Mouse (Mus musculus): Measurements from ENCODE around the gene 6330409D20Rik. TPM values are rescaled to one million over a fixed set of nuclear protein-coding genes. Genes with fewer than 3 reads are reported as not detected.
A peak's percentile ranks its signal among the peaks of the same experiment; 100 is the strongest.

Gene 6330409D20Rik
- polyA plus RNA-seq, 1 experiment from 2014 or later: 3.3 TPM

DNA sequence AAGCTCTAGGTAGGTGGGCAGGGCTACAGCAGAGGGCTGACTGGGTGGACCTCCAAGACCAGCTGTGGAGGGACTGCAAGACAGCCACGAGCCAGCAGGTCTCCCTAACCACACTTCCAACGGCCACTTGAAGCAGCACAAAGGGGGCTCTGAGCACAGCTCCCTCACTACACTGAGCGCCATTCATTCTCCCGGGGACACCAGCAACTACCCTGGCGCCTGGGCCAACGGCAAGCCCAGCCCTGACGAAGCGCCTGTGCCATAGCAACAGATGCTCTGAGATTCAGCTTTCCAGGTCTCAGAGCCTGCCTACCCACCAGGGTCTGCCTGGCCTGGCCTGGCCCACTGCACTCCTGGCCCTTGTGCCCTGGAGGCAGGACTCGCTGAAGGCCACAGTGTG is 22.1 kb downstream of the 6330409D20Rik start:
- Histone ChIP-seq H3K4me1 (replicated peaks) (peaks cover 30% of the 10 kb centered on the region), H3K27ac (peak overlapping the region; percentile 40; the same call in 1 of the 2 replicates), H3K4me2 (no peak overlapping the region), H3K9ac (peak overlapping the region; percentile 35), H3K4me3 (no peak overlapping the region), H3K36me3 (no peaks in the 10 kb centered on the region), H3K9me3 (no peaks in the 10 kb centered on the region), H3K27me3 (no peaks in the 10 kb centered on the region)
- ATAC-seq (ENCODE audit: low FRiP score): 0 out of 2 replicates have a peak, but pooled peaks have one; percentile 43
- WGBS: 35% methylated on average over 9 of the region's 9 CpGs

DNA sequence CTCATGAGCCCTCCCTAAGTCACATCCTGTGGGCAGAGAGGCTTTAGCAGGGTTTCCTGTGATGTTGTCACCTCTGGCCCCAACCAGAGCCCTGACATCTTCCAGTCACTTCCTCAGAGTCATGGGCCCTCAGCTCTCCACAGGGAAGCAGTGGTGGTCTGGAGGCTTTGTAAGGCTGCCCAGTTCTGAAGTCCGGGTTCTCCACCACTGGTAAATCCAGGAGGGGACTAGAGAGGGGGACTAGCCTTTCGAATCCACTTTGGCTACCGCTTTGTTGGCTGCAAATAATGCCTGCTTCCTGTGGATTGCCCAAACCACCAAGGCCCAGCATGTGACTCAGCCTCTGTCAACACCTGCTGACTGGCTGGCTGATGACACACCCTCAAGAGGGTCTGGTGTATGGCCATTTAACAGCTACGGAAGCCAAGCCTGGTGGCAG is 25.8 kb downstream of the 6330409D20Rik start:
- no peak overlapping the region for H3K4me2 ChIP-seq
- H3K9ac ChIP-seq: peak overlapping the region; percentile 94
- H3K4me1 ChIP-seq (replicated peaks): peaks cover 34% of the 10 kb centered on the region
- 64% methylated on average over 4 of the region's 4 CpGs for WGBS
- peak overlapping the region; percentile 44; the same call in 1 of the 2 replicates for H3K27ac ChIP-seq
- no peaks in the 10 kb centered on the region for H3K27me3 ChIP-seq
- no peak for ATAC-seq (ENCODE audit: low FRiP score)
- H3K36me3 ChIP-seq: peaks cover 12% of the 10 kb centered on the region
- H3K9me3 ChIP-seq: no peaks in the 10 kb centered on the region
- no peak overlapping the region for H3K4me3 ChIP-seq

DNA sequence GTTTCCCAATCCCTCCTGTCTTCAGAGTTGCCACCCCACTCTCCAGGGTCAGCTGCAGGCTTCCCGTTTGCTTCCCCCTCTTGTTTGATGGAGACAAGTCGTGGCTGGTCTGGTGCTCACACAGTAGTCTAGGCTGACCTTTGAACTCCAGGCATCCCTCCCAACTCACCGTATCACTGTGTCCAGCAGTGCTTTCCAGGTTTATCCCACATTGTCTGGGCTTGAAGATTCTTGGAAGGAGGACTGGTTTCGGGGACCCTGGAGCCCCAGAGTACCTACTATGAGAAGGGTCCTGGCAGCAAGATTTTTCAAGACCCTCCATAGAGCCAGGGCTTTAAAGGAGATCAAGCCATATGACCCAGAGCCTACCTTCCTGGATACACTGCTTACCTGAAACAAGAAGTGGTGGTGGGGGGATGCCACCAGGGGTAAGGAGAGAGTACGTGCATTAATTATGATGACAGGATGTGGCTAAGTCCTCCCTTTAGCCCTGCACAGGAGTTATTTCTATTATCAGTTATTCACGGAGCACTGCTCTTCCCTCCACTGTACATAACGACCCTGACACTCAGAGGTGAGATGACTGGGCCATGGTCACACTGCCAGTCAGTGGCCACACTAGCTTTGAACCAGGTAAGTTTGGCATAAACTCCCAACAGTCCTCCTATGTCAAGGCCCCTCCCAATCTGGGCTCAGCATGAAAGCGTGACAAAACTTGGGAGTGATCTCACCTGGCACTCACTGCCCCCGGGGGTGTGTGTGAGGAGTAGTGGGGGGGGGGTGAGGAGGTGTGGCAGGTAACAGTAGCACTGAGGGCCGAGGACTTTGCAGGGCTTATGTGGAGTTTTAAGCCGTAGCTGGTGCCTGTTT is 26.5 kb downstream of the 6330409D20Rik start:
- ATAC-seq (ENCODE audit: low FRiP score): no peak

DNA sequence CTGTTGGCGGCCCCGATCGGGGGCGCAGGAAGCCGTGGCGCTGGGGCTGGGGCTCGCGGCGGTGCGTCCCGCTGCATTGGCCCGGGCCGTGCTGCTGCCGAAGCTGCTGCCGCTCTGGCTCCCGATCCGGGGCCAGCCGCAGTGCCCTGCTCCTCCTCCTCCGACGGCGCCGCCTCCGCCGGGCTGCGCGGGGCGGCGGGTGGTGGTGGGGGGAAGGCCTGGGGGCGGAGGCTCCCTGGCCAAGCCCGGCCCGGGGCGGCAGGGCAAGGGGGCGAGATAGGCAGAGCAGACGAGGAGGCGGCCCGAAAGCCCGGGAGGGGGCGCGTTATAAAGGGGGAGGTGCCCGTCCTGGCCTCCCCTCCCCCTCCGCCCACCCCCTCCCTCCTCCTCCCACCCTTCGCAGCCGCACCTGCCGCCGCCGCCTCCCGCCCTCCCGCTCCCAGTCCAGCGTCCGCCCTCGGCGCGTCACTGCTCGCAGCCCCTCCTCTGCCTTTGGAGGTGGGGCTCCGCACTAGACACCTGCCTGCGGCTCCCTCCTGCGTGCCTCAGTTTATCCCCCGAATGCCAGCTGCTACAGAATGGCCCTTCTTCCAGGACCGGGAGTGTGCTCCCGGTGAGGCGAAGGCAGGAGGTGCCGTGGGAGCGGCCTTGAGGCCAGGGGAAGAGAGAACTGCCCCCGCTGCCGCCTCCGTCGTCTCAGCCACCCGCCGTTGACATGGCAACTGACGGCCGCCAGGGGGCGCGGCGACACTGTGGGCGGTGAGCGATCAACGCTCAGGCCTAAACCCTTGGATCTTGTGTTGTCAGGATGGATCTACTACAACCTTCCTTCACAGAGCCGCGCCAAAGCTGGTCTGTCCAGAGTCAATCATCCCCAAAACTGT is 27.6 kb downstream of the 6330409D20Rik start, which contains the start of gene Cdk9:
Gene Cdk9 (minus strand): TSS at position 143 of the 884 bp plus-strand sequence.
- Histone ChIP-seq H3K4me1 (replicated peaks) (peaks cover 30% of the 10 kb centered on the region), H3K27me3 (no peaks in the 10 kb centered on the region), H3K27ac (peak within 1 kb of the TSS; percentile 100), H3K9ac (peak within 1 kb of the TSS; percentile 94), H3K36me3 (peaks cover 30% of the 10 kb centered on the region), H3K9me3 (no peaks in the 10 kb centered on the region), H3K4me3 (peak within 1 kb of the TSS; percentile 92), H3K4me2 (peak within 1 kb of the TSS; percentile 99)
- ATAC-seq (ENCODE audit: low FRiP score): peak; percentile 90
- under 1% methylated on average over 52 of the region's 79 CpGs for WGBS

More for the DNA sequence above, 26.5 kb downstream of the 6330409D20Rik start:
- Histone ChIP-seq H3K4me3 (peak overlapping the region; percentile 92), H3K9me3 (no peaks in the 10 kb centered on the region), H3K4me1 (replicated peaks) (peaks cover 34% of the 10 kb centered on the region), H3K27ac (peak overlapping the region; percentile 100), H3K36me3 (peaks cover 19% of the 10 kb centered on the region), H3K4me2 (peak overlapping the region; percentile 99), H3K9ac (peak overlapping the region; percentile 94), H3K27me3 (no peaks in the 10 kb centered on the region)
- WGBS: 65% methylated on average over 11 of the region's 11 CpGs

DNA sequence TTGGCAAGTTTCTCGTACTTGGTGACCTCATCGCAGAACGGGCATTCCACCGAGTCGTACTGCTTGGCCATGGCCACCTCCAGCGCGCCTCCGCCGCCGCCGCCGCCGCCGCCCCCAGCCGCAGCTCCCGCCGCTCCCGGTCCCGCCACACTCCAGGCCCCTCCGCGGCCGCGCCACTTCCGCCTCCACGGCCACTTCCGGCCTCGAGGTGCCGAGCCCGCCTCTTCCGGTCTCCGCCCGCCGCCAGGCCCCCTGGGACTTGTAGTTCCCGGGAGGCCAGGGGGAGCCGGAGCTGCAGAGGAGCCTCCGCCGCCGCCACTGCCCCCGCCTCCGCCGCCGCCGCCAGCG is 28.3 kb downstream of the 6330409D20Rik start:
- ATAC-seq (ENCODE audit: low FRiP score): peak; percentile 88
- no peaks in the 10 kb centered on the region for H3K27me3 ChIP-seq
- under 1% methylated on average over 39 of the region's 44 CpGs for whole genome bisulfite sequencing

DNA sequence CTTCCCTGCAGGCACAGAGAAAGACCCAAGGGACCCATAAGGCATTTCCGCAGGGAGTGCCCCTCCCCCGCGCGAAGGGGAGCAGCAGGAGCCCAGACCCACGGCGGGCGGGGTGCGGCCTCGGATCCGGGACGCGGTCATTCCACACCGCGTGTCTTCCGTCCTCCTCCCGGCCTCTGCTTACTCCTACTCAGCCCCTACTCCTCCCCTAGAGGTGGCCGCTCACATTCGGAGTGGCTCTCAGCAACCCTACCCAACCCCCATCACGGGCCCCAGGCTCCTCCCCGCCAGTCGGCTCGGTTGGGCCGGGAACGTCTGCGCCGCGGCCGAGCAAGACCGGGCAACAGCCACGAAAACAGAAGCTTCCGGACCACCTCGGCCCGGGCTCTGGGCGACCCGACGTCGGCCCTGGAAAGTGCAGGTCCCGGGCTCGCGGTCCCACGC is 28.7 kb downstream of the 6330409D20Rik start:
- WGBS: under 1% methylated on average over 41 of the region's 41 CpGs
- Histone ChIP-seq H3K4me1 (replicated peaks) (peaks cover 30% of the 10 kb centered on the region), H3K27ac (peak overlapping the region; percentile 100), H3K36me3 (peaks cover 39% of the 10 kb centered on the region), H3K9me3 (no peaks in the 10 kb centered on the region), H3K4me2 (peak overlapping the region; percentile 99), H3K9ac (peak overlapping the region; percentile 94), H3K4me3 (peak overlapping the region; percentile 92), H3K27me3 (no peaks in the 10 kb centered on the region)
- peak; percentile 23 for ATAC-seq (ENCODE audit: low FRiP score)

More for the DNA sequence above, 28.3 kb downstream of the 6330409D20Rik start:
- Histone ChIP-seq H3K9me3 (no peaks in the 10 kb centered on the region), H3K27ac (peak overlapping the region; percentile 100), H3K4me3 (peak overlapping the region; percentile 92), H3K4me2 (peak overlapping the region; percentile 99), H3K36me3 (peaks cover 37% of the 10 kb centered on the region), H3K4me1 (replicated peaks) (peaks cover 30% of the 10 kb centered on the region), H3K9ac (peak overlapping the region; percentile 94)

DNA sequence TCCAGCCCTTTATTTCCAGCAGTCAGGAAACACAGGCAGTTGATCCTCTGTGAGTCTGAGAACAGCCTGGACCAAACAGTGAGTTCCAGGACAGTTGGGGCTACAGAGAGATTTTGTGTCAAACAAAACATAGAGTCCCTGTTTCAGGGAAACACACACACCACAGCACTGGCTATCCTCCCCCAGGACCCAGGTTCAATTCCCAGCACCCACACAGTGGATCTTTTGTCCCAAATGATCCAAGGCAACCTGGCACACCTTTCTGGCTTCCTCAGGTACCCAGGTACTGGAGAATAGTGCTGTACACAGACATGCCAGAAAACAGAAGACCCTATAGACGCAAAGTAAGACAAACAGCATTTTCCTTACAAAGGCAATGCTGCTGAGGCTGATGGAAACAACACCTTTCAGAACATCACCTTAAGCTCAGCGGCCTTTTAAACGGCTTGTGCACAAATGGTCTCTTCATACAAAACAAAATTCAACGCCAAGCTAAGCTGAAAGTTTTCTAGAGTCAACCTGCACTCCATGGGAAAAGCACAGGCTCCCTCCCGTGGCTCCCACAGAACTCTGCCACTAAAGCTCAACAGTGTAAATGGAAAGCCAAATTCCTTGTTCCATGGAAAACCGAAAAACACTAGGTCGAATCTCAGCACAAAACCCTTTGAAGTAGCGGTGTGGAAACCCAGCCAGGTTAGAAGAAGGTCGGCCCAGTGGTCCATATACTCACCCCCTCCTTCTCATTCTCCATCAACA is 29.3 kb downstream of the 6330409D20Rik start:
- H3K27me3 ChIP-seq: no peaks in the 10 kb centered on the region
- no peaks in the 10 kb centered on the region for H3K9me3 ChIP-seq
- WGBS: 33% methylated on average over 9 of the region's 9 CpGs
- H3K9ac ChIP-seq: peak overlapping the region; percentile 94
- no peak for ATAC-seq (ENCODE audit: low FRiP score)
- peak overlapping the region; percentile 92 for H3K4me3 ChIP-seq
- H3K27ac ChIP-seq: peak overlapping the region; percentile 100
- H3K36me3 ChIP-seq: peaks cover 46% of the 10 kb centered on the region
- peaks cover 30% of the 10 kb centered on the region for H3K4me1 ChIP-seq (replicated peaks)
- peak overlapping the region; percentile 99 for H3K4me2 ChIP-seq

DNA sequence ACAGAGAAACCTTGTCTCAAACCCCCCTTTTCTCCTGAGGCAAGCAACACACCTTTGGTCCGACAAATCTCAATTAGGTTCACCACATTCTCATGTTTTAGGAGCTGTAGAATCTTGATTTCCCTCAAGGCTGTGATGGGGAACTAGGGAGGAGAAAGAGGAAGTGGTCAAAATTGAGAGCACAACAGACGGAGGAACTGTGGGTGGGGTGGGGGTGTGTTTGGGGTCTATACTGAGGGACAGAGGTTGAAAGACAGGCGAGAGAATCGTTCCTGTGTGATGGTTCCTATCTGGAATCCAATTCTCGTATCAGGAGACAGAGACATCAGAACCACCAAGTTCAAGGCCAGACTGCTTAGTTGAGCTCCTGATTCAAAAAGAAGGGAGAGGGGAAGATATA is 30.4 kb downstream of the 6330409D20Rik start:
- no peak for ATAC-seq (ENCODE audit: low FRiP score)
- Histone ChIP-seq H3K4me3 (no peak overlapping the region), H3K27me3 (no peaks in the 10 kb centered on the region), H3K4me1 (replicated peaks) (peaks cover 30% of the 10 kb centered on the region), H3K9ac (no peak overlapping the region), H3K4me2 (no peak overlapping the region), H3K9me3 (no peaks in the 10 kb centered on the region), H3K36me3 (peaks cover 56% of the 10 kb centered on the region), H3K27ac (no peak overlapping the region)
- WGBS: 86% methylated on average over 5 of the region's 5 CpGs

DNA sequence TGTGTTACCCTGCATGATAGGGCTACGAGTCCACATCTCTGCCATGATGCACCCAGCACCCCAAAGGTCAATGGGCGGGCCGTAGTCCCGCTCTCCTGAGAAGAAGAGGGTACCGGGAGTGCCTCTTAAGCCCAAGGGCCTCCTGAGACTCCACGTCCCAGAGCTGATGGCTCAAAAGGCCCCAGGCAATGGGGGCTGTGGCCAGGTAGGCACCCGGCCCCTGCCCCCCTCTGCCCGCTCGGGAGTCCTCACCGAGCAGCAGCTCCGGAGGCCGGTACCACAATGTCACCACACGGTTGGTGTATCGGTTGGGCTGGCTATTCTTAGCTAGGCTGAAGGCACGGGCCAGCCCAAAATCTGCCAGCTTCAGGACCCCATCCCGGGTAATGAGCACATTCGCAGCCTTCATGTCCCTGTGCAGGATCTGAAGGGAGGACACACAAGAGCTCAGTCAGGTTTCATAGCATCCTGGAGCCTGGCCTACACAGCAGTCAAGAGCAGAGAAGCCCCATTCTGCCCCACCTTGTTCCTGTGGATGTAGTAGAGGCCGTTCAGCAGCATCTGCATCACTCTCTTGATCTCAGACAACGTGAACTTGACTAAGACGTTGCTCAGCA is 31.2 kb downstream of the 6330409D20Rik start:
- ATAC-seq (ENCODE audit: low FRiP score): no peak

DNA sequence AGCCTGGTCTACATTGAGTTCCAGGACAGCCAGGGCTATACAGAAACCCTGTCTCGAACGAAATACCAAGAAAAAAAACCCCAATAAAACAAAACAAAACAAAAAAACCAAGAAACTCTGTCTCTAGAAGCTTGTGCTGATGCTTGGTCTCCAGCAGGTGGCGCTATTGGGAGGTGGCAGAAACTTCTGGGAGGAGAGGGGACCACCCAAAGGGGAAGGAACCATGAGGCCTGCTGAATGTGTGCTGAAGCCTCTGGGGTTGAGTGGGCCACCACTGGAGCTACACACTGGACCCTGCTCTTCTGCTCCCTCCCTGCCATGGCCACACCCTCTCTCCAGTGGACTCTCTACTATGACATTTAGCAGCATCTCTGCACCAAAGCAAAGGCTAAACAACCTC is 32.2 kb downstream of the 6330409D20Rik start:
- Histone ChIP-seq H3K36me3 (peaks cover 74% of the 10 kb centered on the region), H3K9me3 (no peaks in the 10 kb centered on the region), H3K27ac (no peak overlapping the region), H3K4me2 (no peak overlapping the region), H3K4me1 (replicated peaks) (peaks cover 14% of the 10 kb centered on the region), H3K4me3 (no peak overlapping the region), H3K27me3 (no peaks in the 10 kb centered on the region), H3K9ac (no peak overlapping the region)
- no peak for ATAC-seq (ENCODE audit: low FRiP score)
- 52% methylated on average over 3 of the region's 3 CpGs for WGBS

More for the DNA sequence above, 31.2 kb downstream of the 6330409D20Rik start:
- Histone ChIP-seq H3K4me1 (replicated peaks) (peaks cover 24% of the 10 kb centered on the region), H3K9ac (no peak overlapping the region), H3K36me3 (peaks cover 64% of the 10 kb centered on the region), H3K27ac (no peak overlapping the region), H3K4me2 (no peak overlapping the region), H3K9me3 (no peaks in the 10 kb centered on the region), H3K27me3 (no peaks in the 10 kb centered on the region), H3K4me3 (no peak overlapping the region)
- 95% methylated on average over 20 of the region's 20 CpGs for WGBS

DNA sequence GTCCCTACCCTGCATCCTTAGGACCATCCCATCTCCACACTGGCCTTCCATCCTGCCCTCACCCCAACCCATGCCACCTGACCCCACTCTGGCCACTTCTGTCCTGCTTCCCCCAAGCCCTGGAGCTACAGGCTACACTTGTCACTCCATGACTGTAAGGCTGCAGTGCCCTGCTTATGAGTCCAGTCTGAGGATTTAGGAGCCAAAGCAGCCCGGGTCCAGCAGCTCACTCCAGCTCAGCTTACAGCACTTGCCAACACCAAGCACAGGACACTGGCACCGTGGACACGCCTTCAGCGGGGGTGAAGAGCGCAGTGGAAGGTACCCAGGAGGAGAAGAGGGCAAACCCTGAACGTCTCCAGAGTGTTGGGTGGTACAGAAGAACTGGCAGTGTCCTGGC is 33.8 kb downstream of the 6330409D20Rik start:
- no peak for ATAC-seq (ENCODE audit: low FRiP score)
- no peak overlapping the region for H3K9ac ChIP-seq

More for the DNA sequence above, 33.8 kb downstream of the 6330409D20Rik start:
- no peak overlapping the region for H3K27ac ChIP-seq
- H3K36me3 ChIP-seq: peaks cover 91% of the 10 kb centered on the region
- H3K9me3 ChIP-seq: no peaks in the 10 kb centered on the region
- no peaks in the 10 kb centered on the region for H3K27me3 ChIP-seq
- WGBS: 93% methylated on average over 6 of the region's 6 CpGs
- peaks cover 11% of the 10 kb centered on the region for H3K4me1 ChIP-seq (replicated peaks)
- H3K4me2 ChIP-seq: no peak overlapping the region
- H3K4me3 ChIP-seq: no peak overlapping the region
